Mouse (Mus musculus) hematopoietic stem cell, adult 5-6 weeks (primary cell): ENCODE measurements around the gene Olfr1381. TPM values are rescaled to one million over a fixed set of nuclear protein-coding genes. Genes with fewer than 3 reads are reported as not detected.
A peak's percentile ranks its signal among the peaks of the same experiment; 100 is the strongest.
"Not testable (repeated sequence)": the region's sequence is repeated elsewhere in the genome, so short reads cannot be mapped to it uniquely, and the experiment has no call there.

Experiments
- ATAC-seq, 2 experiments: fragments of 125-278 bp in 1 of 2; replicated peaks in 1 of 2; 2 replicates each; pipeline ENCODE4 v1.8.0; 2016 to 2017; ENCODE audit warnings: inconsistent platforms in 2 of 2, mild to moderate bottlenecking in 2 of 2, moderate number of reproducible peaks in 2 of 2, low read depth in 1 of 2, moderate TSS enrichment in 1 of 2; ENCODE audit not compliant: low FRiP score in 2 of 2, poor library complexity in 2 of 2, severe bottlenecking in 2 of 2, insufficient read depth in 1 of 2, low TSS enrichment in 1 of 2
- total RNA-seq: library from RNA; stranded (forward); fragments of 172-1452, 232-1000 nt; gene quantifications from 2 replicates; pipeline ENCODE4 v1.2.3, GENCODE M21; 2017

Gene Olfr1381
- total RNA-seq: not detected in 2 replicates

GRCm38 (mm10) chr11:49543149-49543548, at the start of gene Olfr1381:
Olfr1381 (plus strand) TSS chr11:49543449.
- ATAC-seq: not testable (repeated sequence)

- no peak for ATAC-seq
Measured at GRCm38 (mm10) chr11:49518086-49518485, 25.2 kb upstream of the Olfr1381 start.

GRCm38 (mm10) chr11:49519348-49519747, 23.9 kb upstream of the Olfr1381 start, which contains the start of gene Olfr1383:
Olfr1383 (plus strand) TSS chr11:49519648.
- no peak for ATAC-seq

- ATAC-seq: no peak
Measured at GRCm38 (mm10) chr11:49527947-49528346, 15.3 kb upstream of the Olfr1381 start, which contains the start of gene Olfr1382. Olfr1382 (plus strand) TSS chr11:49528247.

GRCm38 (mm10) chr11:49532761-49533160, 10.5 kb upstream of the Olfr1381 start:
- ATAC-seq: no peak

GRCm38 (mm10) chr11:49536631-49537030, 6.6 kb upstream of the Olfr1381 start:
- not testable (repeated sequence) for ATAC-seq

- not testable (repeated sequence) for ATAC-seq
Measured at GRCm38 (mm10) chr11:49554033-49554432, 10.8 kb downstream of the Olfr1381 start.

GRCm38 (mm10) chr11:49556578-49556977, 13.3 kb downstream of the Olfr1381 start, which contains the start of gene Olfr1380:
Olfr1380 (plus strand) TSS chr11:49556878.
- ATAC-seq: not testable (repeated sequence)

GRCm38 (mm10) chr11:49575054-49575453, 31.8 kb downstream of the Olfr1381 start:
- not testable (repeated sequence) for ATAC-seq

GRCm38 (mm10) chr11:49580452-49580851, 37.2 kb downstream of the Olfr1381 start:
- ATAC-seq: 0 out of 4 replicates have a peak, but pooled peaks of 1 of the 2 experiments have one; percentile 53

GRCm38 (mm10) chr11:49590213-49590612, 47.0 kb downstream of the Olfr1381 start:
- no peak for ATAC-seq

GRCm38 (mm10) chr11:49597149-49597548, 53.9 kb downstream of the Olfr1381 start:
- ATAC-seq: not testable (repeated sequence)

Other genes with a start within 250 kb of the Olfr1381 start
- gene Olfr10, start 238.7 kb upstream of the Olfr1381 start, total RNA-seq: not detected in 2 replicates
- not detected in 2 replicates for gene Olfr1391, start 220.7 kb upstream of the Olfr1381 start, total RNA-seq
- not detected in 2 replicates for gene Olfr1390, start 208.3 kb upstream of the Olfr1381 start, total RNA-seq
- not detected in 2 replicates for gene Olfr1389, start 120.4 kb upstream of the Olfr1381 start, total RNA-seq
- 0.13 and 0.15 TPM in 2 replicates for gene Olfr1388, start 106.8 kb upstream of the Olfr1381 start, total RNA-seq
- gene Olfr1387, start 88.1 kb upstream of the Olfr1381 start, total RNA-seq: not detected in 2 replicates
- not detected in 2 replicates for gene Olfr1386, start 78.4 kb upstream of the Olfr1381 start, total RNA-seq
- not detected in 2 replicates for gene Olfr1385, start 54.4 kb upstream of the Olfr1381 start, total RNA-seq
- gene Olfr1384, start 36.7 kb upstream of the Olfr1381 start, total RNA-seq: not detected in 2 replicates
- gene Olfr1383, start 23.8 kb upstream of the Olfr1381 start, total RNA-seq: not detected in 2 replicates
- not detected in 2 replicates for gene Olfr1382, start 15.2 kb upstream of the Olfr1381 start, total RNA-seq
- not detected in 2 replicates for gene Olfr1380, start 13.4 kb downstream of the Olfr1381 start, total RNA-seq
- 0.13 TPM in 1 of 2 replicates, not detected in the other for gene Flt4, start 65.8 kb downstream of the Olfr1381 start, total RNA-seq
- gene Scgb3a1, start 120.2 kb downstream of the Olfr1381 start, total RNA-seq: 0.94 TPM in 1 of 2 replicates, not detected in the other
- gene Cnot6, start 169.3 kb downstream of the Olfr1381 start, total RNA-seq: 55.0 and 95.4 TPM in 2 replicates